Mouse (Mus musculus): ENCODE data around the gene Zfand3. TPM values are rescaled to one million over a fixed set of nuclear protein-coding genes. Genes with fewer than 3 reads are reported as not detected.

Gene Zfand3
- polyA plus RNA-seq, 1 experiment from 2014 or later: 55.5 TPM

DNA sequence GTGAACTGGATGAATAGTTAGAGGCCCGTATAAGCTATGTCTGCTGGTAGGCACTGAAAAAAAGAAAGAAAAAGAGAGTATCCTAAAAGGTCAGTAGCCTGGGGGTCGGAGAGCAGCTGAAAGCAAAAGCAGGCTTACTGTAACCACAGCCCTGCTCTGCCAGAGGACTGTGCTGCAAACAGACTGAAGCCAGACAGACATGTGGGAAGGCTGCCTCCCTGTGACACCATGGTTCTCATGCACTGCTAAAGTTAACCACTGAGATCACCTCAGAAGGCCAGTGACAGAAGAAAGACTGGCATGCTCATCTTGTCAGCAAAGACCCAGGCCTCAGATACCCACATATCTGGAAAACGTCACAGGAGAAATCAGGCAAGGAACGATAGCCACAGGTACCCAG lies 253.9 kb downstream of the Zfand3 start:
- Histone ChIP-seq H3K36me3 (ENCODE audit: insufficient read depth, low read length) (no peaks in the 10 kb centered on the region), H3K4me3 (replicated peaks; ENCODE audit: low read depth, low read length) (no peak overlapping the region), H3K27me3 (ENCODE audit: insufficient read depth, low read length) (no peaks in the 10 kb centered on the region), H3K4me2 (ENCODE audit: low read length) (no peak overlapping the region), H3K9me3 (replicated peaks; ENCODE audit: low read length) (no peaks in the 10 kb centered on the region), H3K4me1 (replicated peaks; ENCODE audit: insufficient read depth, low read length) (peaks cover 24% of the 10 kb centered on the region), H3K27ac (no peak overlapping the region), H3K9ac (ENCODE audit: low read depth, low read length) (no peak overlapping the region)
- 0 out of 2 replicates have a peak, but pooled peaks have one; percentile 7 for TF ChIP-seq CTCF (IDR thresholded peaks at IDR 0.05; ENCODE audit: low read depth)
- no peak for DNase-seq (ENCODE audit: low spot score)
- no peak for ATAC-seq (replicated peaks; ENCODE audit: low FRiP score, low read depth)
- WGBS: 73% methylated on average over 4 of the region's 4 CpGs

- Histone ChIP-seq H3K27ac (no peak overlapping the region), H3K4me2 (ENCODE audit: low read length) (no peak overlapping the region), H3K9ac (ENCODE audit: low read depth, low read length) (no peak overlapping the region), H3K4me1 (replicated peaks; ENCODE audit: insufficient read depth, low read length) (peaks cover 24% of the 10 kb centered on the region), H3K9me3 (replicated peaks; ENCODE audit: low read length) (no peaks in the 10 kb centered on the region), H3K4me3 (replicated peaks; ENCODE audit: low read depth, low read length) (no peak overlapping the region), H3K27me3 (ENCODE audit: insufficient read depth, low read length) (no peaks in the 10 kb centered on the region), H3K36me3 (ENCODE audit: insufficient read depth, low read length) (no peaks in the 10 kb centered on the region)
- WGBS: 77% methylated on average over 6 of the region's 6 CpGs
- no peak for TF ChIP-seq CTCF (IDR thresholded peaks at IDR 0.05; ENCODE audit: low read depth)
- DNase-seq (ENCODE audit: low spot score): no peak
- ATAC-seq (replicated peaks; ENCODE audit: low FRiP score, low read depth): no peak
These were observed 255.4 kb downstream of the Zfand3 start for GRCm38 (mm10) chr17:30259938-30260337.

Other genes with a start within 250 kb of the Zfand3 start
- gene Mdga1, start 34.6 kb upstream of the Zfand3 start, polyA plus RNA-seq (2015; fragmentation: Nextera tagmentation; extraction: Ambion mirVana): 1.3 and 1.7 TPM in 2 replicates